Mouse (Mus musculus) bone marrow macrophage, adult 2 months (primary cell): ENCODE measurements around the gene Slc16a12.

Experiments used
- CTCF ChIP-seq: IDR thresholded peaks from 2 replicates; pipeline ENCODE4 v1.5.1; 2012; ENCODE audit warnings: low read depth, mild to moderate bottlenecking, low read length, moderate library complexity
- POLR2A ChIP-seq: IDR thresholded peaks from 2 replicates; pipeline ENCODE4 v1.6.1; 2012; ENCODE audit warnings: mild to moderate bottlenecking, low read depth, low read length, borderline replicate concordance

DNA sequence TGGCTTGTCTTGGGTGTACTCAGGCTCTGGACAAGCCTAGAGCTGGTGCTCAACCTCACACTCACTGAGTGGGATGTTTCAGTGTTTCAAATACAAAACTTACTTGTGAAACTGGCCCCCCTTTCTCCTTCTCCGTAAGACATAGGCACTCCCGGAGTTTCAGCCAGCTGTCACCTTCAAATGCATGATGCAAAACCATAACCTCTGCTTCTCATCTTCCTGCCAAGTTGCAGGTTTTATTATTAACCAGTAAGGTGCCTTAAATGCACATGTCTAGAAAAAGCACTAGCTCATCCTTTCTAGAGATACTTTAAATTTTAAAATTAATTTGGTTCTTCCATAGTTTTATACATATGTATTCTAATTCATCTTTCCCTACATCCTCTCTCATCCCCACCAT is 39.5 kb downstream of the Slc16a12 start:
- TF ChIP-seq CTCF: no peak
- TF ChIP-seq POLR2A: no peak
